Mouse (Mus musculus) liver, adult (tissue): ENCODE results near the gene Mypn.

ENCODE experiments used
- GATA4 ChIP-seq: IDR thresholded peaks from 2 replicates; pipeline ENCODE4 v1.6.1; 2014; ENCODE audit warnings: mild to moderate bottlenecking, low read length; ENCODE audit not compliant: insufficient replicate concordance

The Mypn gene

DNA sequence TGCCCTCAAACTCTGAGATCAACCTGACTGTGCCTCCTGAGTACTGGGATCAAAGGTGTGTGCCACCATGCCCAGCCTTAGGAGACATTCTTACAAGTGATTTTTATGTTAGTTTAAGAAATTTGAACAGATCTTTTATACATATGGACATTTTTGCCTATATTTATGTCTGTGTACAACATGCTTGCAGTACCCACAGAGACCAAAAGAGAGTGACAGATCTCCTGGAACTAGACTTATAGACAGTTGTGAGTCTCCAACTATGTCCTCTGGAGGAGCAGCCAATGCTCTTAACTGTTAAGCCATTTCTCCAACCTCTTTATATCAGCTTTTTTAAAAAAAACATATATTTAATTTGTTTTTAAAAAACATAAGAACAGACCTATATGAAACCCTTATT, 51.4 kb downstream of the Mypn start:
- TF ChIP-seq GATA4: no peak

DNA sequence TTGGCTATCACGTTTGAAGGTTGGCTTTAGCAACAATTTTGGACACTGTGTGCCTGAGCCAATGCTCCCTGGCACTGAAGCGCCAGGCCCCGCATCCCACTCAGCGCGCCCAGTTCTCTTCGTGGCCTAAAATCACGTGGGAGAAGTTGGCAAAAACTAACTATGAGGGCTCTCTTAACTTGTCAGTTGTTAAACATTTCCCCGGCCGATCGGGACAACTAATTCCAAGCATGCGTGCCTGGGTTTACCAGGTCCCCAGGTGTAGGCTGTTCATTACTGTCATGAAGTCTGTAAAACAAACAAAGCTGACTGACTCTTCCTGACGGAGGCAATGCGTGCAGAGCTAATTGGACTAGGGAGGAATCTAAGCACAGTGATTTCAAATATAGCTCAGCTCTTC, 61.1 kb downstream of the Mypn start:
- no peak for TF ChIP-seq GATA4

DNA sequence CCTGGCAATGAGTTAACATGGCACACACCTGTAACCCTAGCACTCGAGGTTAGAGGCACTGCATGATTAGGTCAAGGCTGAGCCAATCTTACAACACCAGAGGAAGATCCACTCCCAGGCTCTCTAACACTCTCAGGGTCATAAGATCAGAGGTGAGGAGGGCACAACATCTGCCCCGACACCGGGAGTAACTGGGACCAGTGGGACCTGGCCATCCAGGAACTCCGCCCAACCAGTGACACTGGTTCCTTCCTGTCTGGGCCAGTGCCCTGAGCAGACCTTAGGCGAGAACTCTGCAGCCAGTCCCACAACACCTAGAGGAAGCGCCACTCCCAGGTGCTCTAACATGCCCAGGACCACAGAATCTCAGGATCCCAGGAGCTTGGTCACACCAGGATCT, 67.3 kb downstream of the Mypn start:
- TF ChIP-seq GATA4: no peak

DNA sequence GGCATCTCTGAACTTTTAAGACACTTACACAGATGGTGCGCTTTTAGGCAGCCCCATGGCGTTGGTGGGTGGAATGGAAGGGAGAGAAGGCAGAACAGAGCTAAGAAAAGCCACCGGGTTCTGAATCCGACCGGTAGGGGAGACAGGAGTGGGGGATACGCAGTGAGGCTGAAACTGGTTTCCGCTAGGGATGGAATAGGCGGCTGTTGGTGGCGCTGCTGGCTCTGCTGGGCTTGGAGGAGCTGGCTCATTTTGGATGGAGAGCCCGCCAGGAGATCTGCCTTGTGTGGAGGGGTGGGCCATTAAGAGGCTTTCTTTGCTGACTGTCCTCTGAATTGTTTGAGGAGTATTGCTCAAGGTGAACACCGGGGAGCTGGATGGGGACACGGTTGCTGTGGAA, 68.1 kb downstream of the Mypn start:
- no peak for TF ChIP-seq GATA4

DNA sequence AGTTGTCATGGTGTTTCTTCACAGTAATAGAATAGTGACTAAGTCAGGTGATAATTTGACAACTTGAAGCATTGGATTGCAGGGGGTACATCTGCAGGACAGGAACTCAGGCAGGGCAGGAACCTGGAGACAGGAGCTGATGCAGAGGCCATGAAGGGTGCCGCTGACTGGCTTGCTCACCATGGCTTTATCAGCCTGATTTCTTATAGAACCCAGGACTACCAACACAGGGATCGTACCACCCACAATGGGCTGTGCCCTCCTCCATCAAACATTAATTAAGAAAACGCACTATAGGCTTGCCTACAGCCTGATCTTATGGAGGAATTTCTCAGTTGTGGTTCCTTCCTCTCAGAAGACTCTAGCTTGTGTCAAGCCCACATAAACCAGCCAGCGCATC, 70.4 kb downstream of the Mypn start:
- TF ChIP-seq GATA4: no peak

DNA sequence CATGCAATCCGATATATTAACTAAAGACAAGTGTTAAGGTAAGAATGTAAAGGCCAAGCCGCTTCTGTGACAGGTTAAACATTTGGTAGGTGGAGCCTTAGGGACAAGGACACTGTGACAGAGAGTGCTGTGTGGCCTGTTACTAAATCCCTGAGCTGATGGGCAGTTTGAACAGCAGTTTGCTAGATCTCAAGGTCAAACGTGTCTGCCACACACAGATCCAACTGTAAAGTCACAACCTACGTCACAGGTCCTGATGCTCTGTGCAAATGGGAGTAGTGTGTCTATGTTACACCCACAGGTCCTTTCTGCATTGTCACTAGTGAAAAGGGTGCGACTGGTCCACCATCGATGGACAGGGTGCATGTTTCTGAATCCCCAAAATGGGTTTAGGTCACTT, 71.4 kb downstream of the Mypn start:
- TF ChIP-seq GATA4: no peak

DNA sequence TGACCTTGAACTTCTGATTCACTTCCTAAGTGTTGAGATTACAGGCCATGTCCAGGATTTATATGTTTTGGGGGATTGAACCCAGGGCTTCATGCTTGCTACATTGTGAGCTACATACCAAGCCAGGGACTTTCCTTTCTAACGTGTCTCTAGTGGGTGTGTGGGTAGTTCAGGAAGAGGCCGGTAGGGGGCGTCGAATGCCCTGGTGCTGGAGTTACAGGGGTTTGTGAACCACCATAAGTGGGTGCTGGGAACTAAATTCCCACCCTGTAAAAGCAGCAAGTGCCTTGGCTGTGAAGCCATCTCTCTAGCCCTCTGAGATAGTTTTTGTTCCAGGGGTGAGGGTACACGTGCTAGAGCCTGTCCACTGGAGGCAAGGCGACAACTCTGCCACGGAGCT, 73.3 kb downstream of the Mypn start:
- no peak for TF ChIP-seq GATA4

DNA sequence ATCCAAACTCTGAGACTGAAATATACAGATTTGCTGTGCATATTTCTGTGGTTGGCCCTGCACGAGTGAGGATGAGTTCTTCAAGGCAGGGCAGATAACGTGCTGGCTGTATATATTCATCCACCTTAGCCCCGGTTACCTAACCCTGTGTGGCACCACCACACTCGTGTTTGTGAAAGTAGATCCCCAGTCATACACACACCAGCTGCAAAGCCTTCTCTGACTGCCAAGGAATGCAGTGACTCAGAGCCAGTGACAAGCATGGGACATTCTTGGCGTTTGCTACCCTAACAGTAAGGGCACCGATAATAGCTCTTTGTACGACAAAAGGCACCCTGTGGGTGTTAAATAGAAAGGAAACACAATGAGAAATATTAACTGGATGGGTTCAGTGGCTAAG, 75.5 kb downstream of the Mypn start:
- no peak for TF ChIP-seq GATA4

DNA sequence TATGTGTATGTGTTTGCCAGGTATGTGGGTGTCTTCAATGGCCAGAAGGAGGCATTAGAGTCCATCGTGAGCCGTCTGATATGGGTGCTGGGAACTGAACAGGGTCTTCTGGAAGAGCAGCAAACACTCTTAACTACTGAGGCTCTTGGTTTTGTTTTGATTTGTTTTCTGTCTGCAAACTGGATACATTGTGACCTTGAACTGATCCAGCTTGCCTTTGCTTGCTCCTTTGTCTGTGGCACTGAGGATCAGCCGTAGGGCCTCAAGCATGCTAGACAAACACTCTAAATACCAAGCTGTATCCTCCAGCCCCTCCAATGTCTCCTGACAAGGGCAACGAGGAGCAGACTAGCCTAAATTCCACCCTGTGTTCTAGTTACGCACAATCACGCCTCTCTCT, 76.6 kb downstream of the Mypn start:
- TF ChIP-seq GATA4: no peak

DNA sequence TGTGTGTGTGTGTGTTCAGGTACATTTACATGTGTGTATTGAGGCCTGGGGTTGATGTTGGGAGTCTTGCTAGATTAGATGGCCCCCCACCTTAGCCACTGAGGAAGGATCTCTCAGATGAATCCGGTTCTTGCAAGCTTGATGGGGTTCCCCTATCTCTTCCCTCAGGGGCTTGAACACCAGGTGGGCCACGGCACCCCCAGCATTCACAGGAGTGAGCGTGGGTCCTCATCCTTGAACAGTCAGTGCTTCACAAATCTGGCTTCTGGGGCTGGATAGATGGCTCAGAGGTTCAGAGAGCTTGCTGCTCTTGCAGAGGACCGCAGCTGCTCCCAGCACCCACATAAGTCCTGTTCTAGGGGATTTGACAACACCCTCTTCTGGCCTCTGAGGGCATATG, 77.6 kb downstream of the Mypn start:
- no peak for TF ChIP-seq GATA4

DNA sequence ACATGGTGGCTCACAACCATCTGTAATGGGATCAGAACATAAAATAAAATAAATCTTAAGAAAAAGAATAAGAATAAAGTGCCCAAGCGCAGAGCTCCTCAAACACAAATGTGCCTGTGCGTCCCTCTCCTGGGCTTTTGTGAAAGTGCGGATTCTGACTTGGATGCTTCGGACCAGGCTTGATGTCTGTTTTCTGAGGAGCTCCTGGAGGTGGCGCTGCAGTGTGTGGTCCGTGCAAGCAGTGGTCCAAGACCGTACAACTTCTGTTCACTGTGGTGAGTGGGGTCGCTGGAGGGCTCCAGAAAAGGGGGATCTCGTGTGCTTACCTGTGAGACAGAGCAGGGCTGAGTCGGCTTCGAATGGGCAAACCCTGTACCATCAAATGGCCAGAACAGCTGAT, 78.4 kb downstream of the Mypn start:
- no peak for TF ChIP-seq GATA4

DNA sequence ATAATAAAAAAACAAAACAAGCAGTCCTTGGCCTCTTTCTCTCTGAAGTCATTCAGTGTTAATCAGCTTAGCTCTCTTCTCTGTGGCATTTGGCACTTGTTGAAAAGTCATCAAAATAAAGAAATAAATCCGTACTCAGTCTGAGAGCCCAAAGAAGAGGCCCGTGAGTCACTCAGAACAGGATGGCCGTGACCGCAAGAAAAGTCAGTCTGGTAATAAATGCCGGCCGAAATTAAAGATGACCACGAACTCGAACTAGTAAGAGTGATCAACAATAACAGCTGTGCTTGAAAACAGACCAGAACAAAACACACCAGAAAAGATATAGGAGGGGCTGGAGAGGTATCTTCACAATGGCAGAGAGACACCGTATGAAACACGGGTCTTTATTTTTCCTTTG, 79.7 kb downstream of the Mypn start:
- TF ChIP-seq GATA4: no peak

DNA sequence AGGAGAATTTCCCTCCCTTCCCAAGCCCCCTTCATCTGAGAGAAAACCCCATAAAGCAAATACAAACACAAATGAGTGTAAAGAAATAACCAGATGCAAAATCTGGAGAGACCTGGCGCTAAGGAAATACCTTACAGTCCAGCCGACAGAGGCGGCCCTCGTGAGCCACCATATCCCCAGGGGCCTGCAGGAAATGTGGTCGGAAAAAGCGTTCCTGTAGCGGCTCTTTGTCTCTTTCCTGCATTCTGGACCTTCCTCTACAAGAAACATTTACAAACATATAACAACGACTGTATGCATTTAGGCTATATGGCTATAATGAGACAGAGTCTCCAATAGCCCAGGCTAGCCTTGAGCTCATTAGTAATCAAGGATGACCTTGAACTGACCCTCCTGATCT, 80.6 kb downstream of the Mypn start:
- TF ChIP-seq GATA4: no peak

DNA sequence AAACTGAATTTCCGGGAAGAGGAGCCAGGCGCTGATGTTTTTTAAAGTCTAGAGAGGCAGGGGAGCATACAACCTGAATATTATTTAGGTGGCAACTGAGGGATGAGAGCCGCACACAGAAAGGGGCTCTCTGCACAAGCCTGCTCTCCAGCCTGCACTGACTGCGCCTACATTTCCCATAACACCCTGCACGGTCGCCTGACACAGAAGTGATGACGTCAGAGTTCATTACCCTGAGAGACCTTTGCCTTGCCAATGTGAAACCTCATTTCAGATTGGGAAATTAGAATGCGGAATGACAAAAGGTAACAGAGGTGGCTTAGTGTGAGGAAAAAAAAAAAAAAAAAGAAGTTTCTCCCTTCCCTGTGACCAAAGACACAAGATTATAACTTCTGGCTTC, 81.2 kb downstream of the Mypn start:
- no peak for TF ChIP-seq GATA4

DNA sequence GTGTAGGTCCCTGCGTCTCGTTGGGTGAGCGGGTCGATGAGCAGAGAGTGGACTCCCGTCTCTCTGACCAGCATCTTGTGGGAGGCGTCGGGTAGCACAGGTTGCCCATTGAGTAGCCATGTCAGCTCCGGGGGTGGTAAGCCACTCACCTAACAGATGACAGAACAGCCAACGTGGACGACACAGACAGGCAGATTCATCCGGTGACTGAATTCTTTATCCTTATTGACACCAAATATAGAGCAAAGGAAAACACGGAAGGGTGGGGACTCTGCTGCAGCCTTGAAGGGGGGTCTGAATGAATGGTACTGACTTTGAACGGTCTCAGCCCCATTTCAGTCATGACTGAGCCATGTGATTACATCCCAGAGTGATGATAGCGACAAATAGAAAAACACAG, 81.8 kb downstream of the Mypn start:
- no peak for TF ChIP-seq GATA4

DNA sequence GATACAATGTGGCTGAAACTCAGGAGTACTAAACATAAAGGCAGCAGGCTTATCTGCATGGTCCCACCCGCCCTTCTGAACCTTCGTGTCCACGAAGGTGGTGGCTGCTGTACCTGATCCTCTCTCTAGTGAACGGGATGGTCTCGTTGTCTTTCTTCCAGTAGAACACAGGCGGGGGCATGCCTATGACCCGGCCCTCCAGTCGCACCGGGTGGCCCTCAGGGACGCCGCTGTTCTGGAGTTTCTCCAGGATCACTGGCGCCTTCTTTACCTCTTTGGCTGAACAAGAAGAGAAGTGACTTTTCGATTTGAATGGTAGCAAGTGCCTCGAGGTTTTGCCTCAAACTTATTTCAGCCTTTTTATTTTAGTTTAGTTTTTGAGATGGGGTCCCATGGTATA, 83.8 kb downstream of the Mypn start:
- no peak for TF ChIP-seq GATA4

DNA sequence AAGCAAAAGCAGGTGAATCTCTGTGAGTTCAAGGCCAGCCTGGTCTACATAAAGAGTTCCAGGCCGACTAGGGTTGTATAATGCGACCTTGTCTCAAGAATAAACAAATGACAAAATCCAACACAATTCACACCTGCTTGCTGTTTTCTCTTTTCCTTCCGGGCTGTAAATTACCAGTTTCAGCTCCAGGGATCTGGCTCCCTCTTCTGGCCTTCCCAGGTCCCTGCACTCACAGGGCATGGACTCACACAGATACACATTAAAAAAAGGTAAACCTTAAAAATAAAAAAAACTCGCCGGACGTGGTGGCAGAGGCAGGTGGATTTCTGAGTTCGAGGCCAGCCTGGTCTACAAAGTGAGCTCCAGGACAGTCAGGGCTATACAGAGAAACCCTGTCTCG, 86.2 kb downstream of the Mypn start:
- TF ChIP-seq GATA4: no peak

DNA sequence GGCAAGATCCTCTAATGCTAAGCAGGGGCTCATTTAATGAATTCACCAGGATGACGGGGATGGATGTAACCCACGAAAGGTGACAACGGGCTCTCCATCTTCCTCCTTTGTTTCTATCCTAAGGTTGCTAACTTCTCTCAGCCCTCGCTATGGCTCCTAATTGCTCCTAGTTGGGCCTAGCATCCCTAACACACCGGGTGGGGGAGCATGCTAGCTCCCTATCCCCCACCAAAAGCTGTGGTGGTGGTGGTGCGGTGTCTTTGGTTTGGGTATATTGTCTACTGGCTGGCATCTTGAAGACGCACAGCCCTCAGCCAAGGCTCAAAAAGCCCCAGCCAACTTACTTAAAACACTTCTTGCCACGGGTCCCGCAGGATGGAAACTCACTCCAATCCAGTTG, 87.4 kb downstream of the Mypn start:
- TF ChIP-seq GATA4: no peak
